Mouse (Mus musculus): ENCODE results near the gene Prss45. TPM values are rescaled to one million over a fixed set of nuclear protein-coding genes. Genes with fewer than 3 reads are reported as not detected.

The Prss45 gene
- polyA plus RNA-seq, 1 experiment from 2014 or later: not detected

- Histone ChIP-seq H3K4me1 (replicated peaks) (peaks cover 32% of the 10 kb centered on the region), H3K36me3 (no peaks in the 10 kb centered on the region), H3K4me3 (peak overlapping the region; percentile 46), H3K9me3 (no peaks in the 10 kb centered on the region), H3K27ac (peak overlapping the region; percentile 70), H3K27me3 (ENCODE audit: insufficient read depth, poor library complexity, severe bottlenecking) (peaks cover 71% of the 10 kb centered on the region)
- peak; percentile 42 for DNase-seq (ENCODE audit: low spot score)
- 10% methylated on average over 40 of the region's 40 CpGs for WGBS
These were observed 39.6 kb downstream of the Prss45 start for GRCm38 (mm10) chr9:110873681-110874659.

GRCm38 (mm10) chr9:110874660-110875191 lies 40.3 kb downstream of the Prss45 start:
- peak overlapping the region; percentile 46; the same call in 1 of the 2 replicates for H3K4me3 ChIP-seq
- peak overlapping the region; percentile 70 for H3K27ac ChIP-seq
- peak; percentile 47 for DNase-seq (ENCODE audit: low spot score)
- H3K27me3 ChIP-seq (ENCODE audit: insufficient read depth, poor library complexity, severe bottlenecking): peaks cover 78% of the 10 kb centered on the region
- H3K4me1 ChIP-seq (replicated peaks): peaks cover 37% of the 10 kb centered on the region
- H3K36me3 ChIP-seq: no peaks in the 10 kb centered on the region
- 13% methylated on average over 3 of the region's 3 CpGs for WGBS
- no peaks in the 10 kb centered on the region for H3K9me3 ChIP-seq

- H3K36me3 ChIP-seq: no peaks in the 10 kb centered on the region
- H3K27me3 ChIP-seq (ENCODE audit: insufficient read depth, poor library complexity, severe bottlenecking): peaks cover 84% of the 10 kb centered on the region
- no peak overlapping the region; the same call in 1 of the 2 replicates for H3K4me3 ChIP-seq
- H3K4me1 ChIP-seq (replicated peaks): peaks cover 43% of the 10 kb centered on the region
- no peaks in the 10 kb centered on the region for H3K9me3 ChIP-seq
- peak; percentile 64 for DNase-seq (ENCODE audit: low spot score)
- 12% methylated on average over 6 of the region's 6 CpGs for WGBS
- peak overlapping the region; percentile 70 for H3K27ac ChIP-seq
These were observed 40.9 kb downstream of the Prss45 start for GRCm38 (mm10) chr9:110875288-110875695.

GRCm38 (mm10) chr9:110877353-110877752 lies 43.0 kb downstream of the Prss45 start:
- Histone ChIP-seq H3K27me3 (ENCODE audit: insufficient read depth, poor library complexity, severe bottlenecking) (peaks cover 91% of the 10 kb centered on the region), H3K4me1 (replicated peaks) (peaks cover 47% of the 10 kb centered on the region), H3K27ac (no peak overlapping the region), H3K36me3 (no peaks in the 10 kb centered on the region), H3K4me3 (no peak overlapping the region), H3K9me3 (no peaks in the 10 kb centered on the region)
- no peak for DNase-seq (ENCODE audit: low spot score)
- 88% methylated on average over 1 of the region's 1 CpGs for WGBS

GRCm38 (mm10) chr9:110877888-110878287 lies 43.5 kb downstream of the Prss45 start:
- H3K27ac ChIP-seq: no peak overlapping the region
- H3K36me3 ChIP-seq: no peaks in the 10 kb centered on the region
- H3K4me1 ChIP-seq (replicated peaks): peaks cover 42% of the 10 kb centered on the region
- H3K27me3 ChIP-seq (ENCODE audit: insufficient read depth, poor library complexity, severe bottlenecking): peaks cover 88% of the 10 kb centered on the region
- no peak overlapping the region for H3K4me3 ChIP-seq
- H3K9me3 ChIP-seq: no peaks in the 10 kb centered on the region
- WGBS: 91% methylated on average over 5 of the region's 5 CpGs
- DNase-seq (ENCODE audit: low spot score): no peak

- 17% methylated on average over 12 of the region's 12 CpGs for WGBS
- Histone ChIP-seq H3K27me3 (ENCODE audit: insufficient read depth, poor library complexity, severe bottlenecking) (peaks cover 74% of the 10 kb centered on the region), H3K27ac (peak within 1 kb of the TSS; percentile 67; the same call in 1 of the 2 replicates), H3K4me1 (replicated peaks) (peaks cover 34% of the 10 kb centered on the region), H3K36me3 (no peaks in the 10 kb centered on the region), H3K9me3 (no peaks in the 10 kb centered on the region), H3K4me3 (peak within 1 kb of the TSS; percentile 64)
- peak; percentile 23 for DNase-seq (ENCODE audit: low spot score)
These were observed 45.0 kb downstream of the Prss45 start, which contains the start of gene Als2cl for GRCm38 (mm10) chr9:110879191-110879920. Gene Als2cl, plus strand, starts transcription at chr9:110879870.

- Histone ChIP-seq H3K9me3 (no peaks in the 10 kb centered on the region), H3K36me3 (no peaks in the 10 kb centered on the region), H3K27me3 (ENCODE audit: insufficient read depth, poor library complexity, severe bottlenecking) (peaks cover 72% of the 10 kb centered on the region), H3K27ac (peak within 1 kb of the TSS; percentile 67; the same call in 1 of the 2 replicates), H3K4me1 (replicated peaks) (peaks cover 26% of the 10 kb centered on the region), H3K4me3 (peak within 1 kb of the TSS; percentile 64)
- WGBS: under 1% methylated on average over 57 of the region's 57 CpGs
- DNase-seq (ENCODE audit: low spot score): peak; percentile 40
These were observed 45.7 kb downstream of the Prss45 start, which contains the start of gene Tmie for GRCm38 (mm10) chr9:110879998-110880561. Gene Tmie, minus strand, starts transcription at chr9:110880113.

- peaks cover 68% of the 10 kb centered on the region for H3K27me3 ChIP-seq (ENCODE audit: insufficient read depth, poor library complexity, severe bottlenecking)
- peak overlapping the region; percentile 64 for H3K4me3 ChIP-seq
- WGBS: 73% methylated on average over 4 of the region's 4 CpGs
- no peaks in the 10 kb centered on the region for H3K36me3 ChIP-seq
- no peak for DNase-seq (ENCODE audit: low spot score)
- H3K9me3 ChIP-seq: no peaks in the 10 kb centered on the region
- peaks cover 20% of the 10 kb centered on the region for H3K4me1 ChIP-seq (replicated peaks)
- no peak overlapping the region for H3K27ac ChIP-seq
These were observed 46.4 kb downstream of the Prss45 start for GRCm38 (mm10) chr9:110880772-110881171.

- Histone ChIP-seq H3K27me3 (ENCODE audit: insufficient read depth, poor library complexity, severe bottlenecking) (peaks cover 68% of the 10 kb centered on the region), H3K4me3 (no peak overlapping the region), H3K4me1 (replicated peaks) (peaks cover 22% of the 10 kb centered on the region), H3K36me3 (no peaks in the 10 kb centered on the region), H3K27ac (no peak overlapping the region), H3K9me3 (no peaks in the 10 kb centered on the region)
- WGBS: 78% methylated on average over 7 of the region's 7 CpGs
- no peak for DNase-seq (ENCODE audit: low spot score)
These were observed 47.6 kb downstream of the Prss45 start for GRCm38 (mm10) chr9:110881953-110882352.

GRCm38 (mm10) chr9:110887388-110888303 lies 53.3 kb downstream of the Prss45 start:
- H3K4me3 ChIP-seq: no peak overlapping the region
- no peak for DNase-seq (ENCODE audit: low spot score)
- H3K27ac ChIP-seq: no peak overlapping the region
- no peaks in the 10 kb centered on the region for H3K36me3 ChIP-seq
- WGBS: 58% methylated on average over 9 of the region's 9 CpGs
- H3K9me3 ChIP-seq: no peaks in the 10 kb centered on the region
- peaks cover 39% of the 10 kb centered on the region for H3K4me1 ChIP-seq (replicated peaks)
- peaks cover 25% of the 10 kb centered on the region; the same call in 1 of the 2 replicates for H3K27me3 ChIP-seq (ENCODE audit: insufficient read depth, poor library complexity, severe bottlenecking)

GRCm38 (mm10) chr9:110888935-110889334 lies 54.5 kb downstream of the Prss45 start:
- Histone ChIP-seq H3K27ac (peak overlapping the region; percentile 35; the same call in 1 of the 2 replicates), H3K9me3 (no peaks in the 10 kb centered on the region), H3K4me3 (no peak overlapping the region), H3K4me1 (replicated peaks) (peaks cover 44% of the 10 kb centered on the region), H3K36me3 (no peaks in the 10 kb centered on the region), H3K27me3 (ENCODE audit: insufficient read depth, poor library complexity, severe bottlenecking) (peaks cover 33% of the 10 kb centered on the region; the same call in 1 of the 2 replicates)
- WGBS: 91% methylated on average over 14 of the region's 14 CpGs
- DNase-seq (ENCODE audit: low spot score): no peak
